Mouse (Mus musculus): ENCODE results near the gene Birc7.

Birc7 gene

GRCm38 (mm10) chr2:180928723-180929122 is at the start of gene Birc7:
Gene Birc7 (plus strand): TSS chr2:180929023.
- no peak for DNase-seq

GRCm38 (mm10) chr2:180879365-180880067 is 49.3 kb upstream of the Birc7 start:
- DNase-seq: peak; percentile 85

GRCm38 (mm10) chr2:180881281-180881680 is 47.5 kb upstream of the Birc7 start:
- no peak for DNase-seq

GRCm38 (mm10) chr2:180885270-180885669 is 43.6 kb upstream of the Birc7 start:
- DNase-seq: no peak

- DNase-seq: no peak
Observed at GRCm38 (mm10) chr2:180889271-180889920, 39.4 kb upstream of the Birc7 start.

- no peak for DNase-seq
Observed at GRCm38 (mm10) chr2:180889921-180890280, 38.9 kb upstream of the Birc7 start.

GRCm38 (mm10) chr2:180890422-180891074 is 38.3 kb upstream of the Birc7 start:
- no peak for DNase-seq

GRCm38 (mm10) chr2:180891075-180891834 is 37.6 kb upstream of the Birc7 start:
- peak; percentile 79 for DNase-seq

GRCm38 (mm10) chr2:180891835-180892323 is 36.9 kb upstream of the Birc7 start:
- DNase-seq: no peak

- DNase-seq: peak; percentile 91
Observed at GRCm38 (mm10) chr2:180892841-180893521, 35.8 kb upstream of the Birc7 start.

GRCm38 (mm10) chr2:180893537-180894028 is 35.2 kb upstream of the Birc7 start:
- peak; percentile 33 for DNase-seq

GRCm38 (mm10) chr2:180894029-180894623 is 34.7 kb upstream of the Birc7 start:
- peak; percentile 47 for DNase-seq

GRCm38 (mm10) chr2:180894734-180895133 is 34.1 kb upstream of the Birc7 start:
- peak; percentile 94 for DNase-seq

- peak; percentile 44 for DNase-seq
Observed at GRCm38 (mm10) chr2:180895321-180895720, 33.5 kb upstream of the Birc7 start.

- no peak for DNase-seq
Observed at GRCm38 (mm10) chr2:180895837-180896525, 32.8 kb upstream of the Birc7 start.

GRCm38 (mm10) chr2:180896819-180897625 is 31.8 kb upstream of the Birc7 start:
- peak; percentile 36 for DNase-seq

- DNase-seq: no peak
Observed at GRCm38 (mm10) chr2:180897857-180898256, 31.0 kb upstream of the Birc7 start.

GRCm38 (mm10) chr2:180902086-180902485 is 26.7 kb upstream of the Birc7 start:
- no peak for DNase-seq

- no peak for DNase-seq
Observed at GRCm38 (mm10) chr2:180904435-180905208, 24.2 kb upstream of the Birc7 start.

Data from layer of hippocampus, adult 9-11 months (tissue).